Mouse (Mus musculus) neural tube, embryonic 11.5 days (tissue): ENCODE measurements around the gene Lrrc4c. TPM values are rescaled to one million over a fixed set of nuclear protein-coding genes. Genes with fewer than 3 reads are reported as not detected.

Source experiments
- ATAC-seq: fragments of 200-750 bp; cut with Nextera tagmentation; 2 replicates; pipeline ENCODE4 v1.8.0; 2017; ENCODE audit warnings: moderate number of reproducible peaks, mild to moderate bottlenecking, moderate TSS enrichment, moderate library complexity; ENCODE audit not compliant: insufficient read depth, low FRiP score, low TSS enrichment
- DNase-seq: peaks from one replicate; pipeline ENCODE4 v3.0.0-alpha.2; 2015; ENCODE audit warnings: low spot score
- H3K27ac ChIP-seq: fragments of 300-500 bp; sonication (generic); 2 replicates; pipeline ENCODE4 v1.5.1; 2014; ENCODE audit warnings: low read depth, mild to moderate bottlenecking, low read length
- H3K27me3 ChIP-seq: fragments of 300-500 bp; sonication (generic); 2 replicates; pipeline ENCODE4 v1.6.1; 2014; ENCODE audit warnings: mild to moderate bottlenecking, low read length, mixed read lengths; ENCODE audit not compliant: control insufficient read depth, insufficient read depth
- H3K36me3 ChIP-seq: fragments of 300-500 bp; sonication (generic); 2 replicates; pipeline ENCODE4 v1.6.1; 2014; ENCODE audit warnings: mild to moderate bottlenecking, low read length, moderate library complexity, mixed read lengths; ENCODE audit not compliant: control insufficient read depth, insufficient read depth
- H3K4me1 ChIP-seq: fragments of 300-500 bp; sonication (generic); 2 replicates; pipeline ENCODE4 v1.6.1; 2014; ENCODE audit warnings: low read length, mixed read lengths; ENCODE audit not compliant: control insufficient read depth, insufficient read depth
- H3K4me2 ChIP-seq: fragments of 300-500 bp; sonication (generic); 2 replicates; pipeline ENCODE4 v1.6.1; 2014; ENCODE audit warnings: low read depth, mild to moderate bottlenecking, moderate library complexity
- H3K4me3 ChIP-seq: fragments of 300-500 bp; sonication (generic); 2 replicates; pipeline ENCODE4 v1.5.1; 2014; ENCODE audit warnings: low read depth, low read length
- H3K9ac ChIP-seq: fragments of 300-500 bp; sonication (generic); 2 replicates; pipeline ENCODE4 v1.6.1; 2014; ENCODE audit warnings: mild to moderate bottlenecking, low read length
- H3K9me3 ChIP-seq: fragments of 300-500 bp; sonication (generic); 2 replicates; pipeline ENCODE4 v1.6.1; 2016; ENCODE audit warnings: low read length; ENCODE audit not compliant: control insufficient read depth
- WGBS: fragments of 180-500 bp; shearing (Covaris S2); extraction: QIAGEN DNeasy Blood & Tissue Kit; methylation state at CpG from one replicate; pipeline ENCODE4 v1.1.7; 2014; 5-methylcytosine and 5-hydroxymethylcytosine counted together
- polyA plus RNA-seq: library from polyadenylated mRNA; unstranded; fragments of >200 nt; fragmentation: Nextera tagmentation; extraction: Ambion mirVana; gene quantifications from 2 replicates; pipeline ENCODE4 v1.2.1, GENCODE M21; 2014

Lrrc4c gene
- polyA plus RNA-seq, 1 experiment from 2014 or later: 4.5 TPM

DNA sequence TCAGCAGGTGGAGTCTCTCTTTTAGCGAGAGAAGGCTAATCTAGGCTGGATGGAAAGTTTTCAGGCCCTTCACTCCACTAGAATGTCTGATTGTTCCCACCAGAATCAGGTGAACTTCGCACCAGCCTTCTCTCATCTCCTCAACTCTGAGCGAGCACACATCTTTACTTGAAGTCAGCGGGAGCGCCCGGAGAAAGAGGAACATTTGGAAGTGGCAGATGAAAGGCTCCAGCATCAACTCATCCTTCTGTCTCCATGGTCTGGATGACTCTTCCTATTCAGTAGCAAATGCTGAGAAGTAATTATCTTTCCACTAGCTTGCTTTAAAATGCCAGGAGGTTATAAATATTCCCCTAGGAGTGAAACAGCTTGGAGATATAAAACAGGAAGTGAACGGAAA lies 396.6 kb downstream of the Lrrc4c start:
- Histone ChIP-seq H3K4me2 (no peak overlapping the region), H3K27ac (no peak overlapping the region), H3K36me3 (no peaks in the 10 kb centered on the region), H3K4me3 (no peak overlapping the region), H3K9me3 (no peaks in the 10 kb centered on the region), H3K4me1 (no peaks in the 10 kb centered on the region), H3K27me3 (no peaks in the 10 kb centered on the region), H3K9ac (no peak overlapping the region)
- no peak for ATAC-seq
- DNase-seq: no peak
- 82% methylated on average over 7 of the region's 7 CpGs for whole genome bisulfite sequencing

DNA sequence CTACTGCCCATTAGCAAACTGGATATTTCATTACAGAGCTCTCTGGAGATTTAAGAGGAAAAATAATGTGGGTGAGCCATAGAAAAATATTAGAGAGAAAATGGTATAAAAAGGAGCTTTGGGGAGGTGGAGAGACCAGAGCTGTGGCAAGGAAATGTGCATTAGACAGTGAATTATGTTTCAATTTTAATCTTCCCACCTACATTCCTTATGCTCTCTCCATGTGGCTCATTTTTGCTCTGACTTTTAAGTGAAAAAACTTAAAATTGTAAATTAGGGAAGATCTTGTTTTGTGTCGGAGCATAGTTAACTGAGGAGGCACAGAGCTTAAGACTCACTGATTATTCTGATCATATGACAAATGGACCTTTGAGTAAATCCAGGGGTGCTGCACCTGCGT lies 399.4 kb downstream of the Lrrc4c start:
- WGBS: 83% methylated on average over 2 of the region's 2 CpGs
- DNase-seq (no peak), ATAC-seq (no peak)
- no peaks in the 10 kb centered on the region for H3K4me1 ChIP-seq
- no peaks in the 10 kb centered on the region for H3K27me3 ChIP-seq
- no peak overlapping the region for H3K27ac ChIP-seq
- no peak overlapping the region for H3K4me2 ChIP-seq
- no peaks in the 10 kb centered on the region for H3K9me3 ChIP-seq
- H3K36me3 ChIP-seq: no peaks in the 10 kb centered on the region
- no peak overlapping the region for H3K9ac ChIP-seq
- no peak overlapping the region for H3K4me3 ChIP-seq

DNA sequence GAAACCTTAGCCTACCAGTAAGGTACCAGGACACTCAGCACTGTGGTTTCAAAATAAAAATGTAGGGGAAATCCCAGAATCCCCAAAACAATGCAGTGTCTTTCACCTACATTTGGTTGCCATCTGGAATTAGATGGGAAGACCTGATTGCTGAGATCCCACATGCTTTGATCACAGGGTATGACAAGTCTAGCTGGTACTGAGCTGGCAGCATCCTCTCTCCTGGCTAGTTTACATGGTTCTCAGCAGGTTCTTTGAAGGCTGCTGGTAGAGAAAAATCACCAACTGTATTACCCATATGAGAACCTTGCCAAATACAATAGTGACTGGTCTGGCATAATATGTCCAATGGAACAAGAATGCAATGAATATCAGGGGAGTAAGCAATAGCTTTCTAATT lies 405.4 kb downstream of the Lrrc4c start:
- Histone ChIP-seq H3K27me3 (no peaks in the 10 kb centered on the region), H3K4me3 (no peak overlapping the region), H3K9ac (no peak overlapping the region), H3K27ac (no peak overlapping the region), H3K4me2 (no peak overlapping the region), H3K36me3 (no peaks in the 10 kb centered on the region), H3K9me3 (no peaks in the 10 kb centered on the region), H3K4me1 (no peaks in the 10 kb centered on the region)
- DNase-seq: no peak
- ATAC-seq: no peak

DNA sequence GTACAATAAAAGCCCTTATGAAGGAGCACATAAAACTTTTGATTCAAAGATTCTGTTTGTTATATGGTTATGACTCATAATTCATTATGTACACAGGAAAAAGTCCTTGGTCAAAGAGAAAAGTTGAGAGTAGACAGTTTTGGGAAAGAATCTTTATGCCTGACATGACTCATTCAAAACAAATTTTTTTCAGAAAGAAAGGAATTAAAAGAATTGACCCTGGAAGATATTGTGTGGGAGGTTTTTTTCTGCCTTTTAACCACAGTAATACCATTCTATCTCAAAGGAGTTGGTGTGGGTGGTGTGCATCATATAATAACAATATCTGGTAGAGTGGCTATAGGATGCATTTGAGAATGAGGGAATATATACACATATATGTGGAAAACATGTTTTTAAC lies 418.1 kb downstream of the Lrrc4c start:
- DNase-seq (no peak), ATAC-seq (no peak)
- Histone ChIP-seq H3K9me3 (no peaks in the 10 kb centered on the region), H3K9ac (no peak overlapping the region), H3K4me1 (no peaks in the 10 kb centered on the region), H3K27me3 (no peaks in the 10 kb centered on the region), H3K36me3 (no peaks in the 10 kb centered on the region), H3K4me3 (no peak overlapping the region), H3K4me2 (no peak overlapping the region), H3K27ac (no peak overlapping the region)

DNA sequence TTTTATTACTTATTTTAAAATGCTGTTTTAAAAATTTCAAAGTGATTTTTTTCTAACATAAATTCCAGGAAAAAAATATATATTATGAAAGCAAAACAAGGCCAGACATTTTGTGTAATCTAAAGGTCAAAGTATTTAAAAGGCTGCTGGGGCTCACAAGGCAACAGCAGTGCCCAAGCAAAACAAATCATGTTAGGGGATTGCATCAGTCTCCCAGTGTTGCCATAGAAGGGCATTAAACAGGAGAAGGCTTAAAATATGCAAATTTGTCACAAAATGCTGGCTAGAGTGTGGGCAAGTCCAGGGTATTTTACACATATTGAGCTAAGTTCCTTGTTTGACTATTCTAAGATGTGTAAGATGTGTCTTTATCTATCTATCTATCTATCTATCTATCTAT lies 437.1 kb downstream of the Lrrc4c start:
- H3K4me2 ChIP-seq: no peak overlapping the region
- ATAC-seq (no peak), DNase-seq (no peak)
- H3K4me3 ChIP-seq: no peak overlapping the region
- H3K36me3 ChIP-seq: no peaks in the 10 kb centered on the region
- no peaks in the 10 kb centered on the region for H3K9me3 ChIP-seq
- H3K27ac ChIP-seq: no peak overlapping the region
- no peaks in the 10 kb centered on the region for H3K4me1 ChIP-seq
- H3K27me3 ChIP-seq: no peaks in the 10 kb centered on the region
- no peak overlapping the region for H3K9ac ChIP-seq

DNA sequence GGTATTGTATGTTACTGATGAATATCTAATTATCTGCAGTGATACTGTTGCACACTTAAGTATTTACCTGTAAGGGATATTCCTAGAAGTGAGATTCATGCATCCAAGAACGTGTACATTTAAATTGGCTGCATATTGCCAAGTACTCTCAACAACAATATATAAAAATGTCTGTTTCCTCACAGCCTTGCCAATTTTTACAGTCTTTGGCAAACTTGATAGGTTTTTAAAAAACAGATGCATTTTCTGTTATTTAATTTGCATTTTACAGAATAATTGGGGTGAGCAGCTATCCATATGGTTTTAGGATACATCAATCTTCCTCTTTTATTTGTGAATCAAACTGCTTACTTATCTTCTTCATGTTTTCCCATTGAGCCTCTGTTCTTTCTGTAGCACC lies 439.7 kb downstream of the Lrrc4c start:
- H3K9me3 ChIP-seq: no peaks in the 10 kb centered on the region
- H3K27me3 ChIP-seq: no peaks in the 10 kb centered on the region
- no peak overlapping the region for H3K4me3 ChIP-seq
- ATAC-seq: no peak
- H3K4me2 ChIP-seq: no peak overlapping the region
- no peaks in the 10 kb centered on the region for H3K36me3 ChIP-seq
- no peak overlapping the region for H3K9ac ChIP-seq
- no peak for DNase-seq
- H3K4me1 ChIP-seq: no peaks in the 10 kb centered on the region
- no peak overlapping the region for H3K27ac ChIP-seq
- 85% methylated on average over 1 of the region's 1 CpGs for WGBS

DNA sequence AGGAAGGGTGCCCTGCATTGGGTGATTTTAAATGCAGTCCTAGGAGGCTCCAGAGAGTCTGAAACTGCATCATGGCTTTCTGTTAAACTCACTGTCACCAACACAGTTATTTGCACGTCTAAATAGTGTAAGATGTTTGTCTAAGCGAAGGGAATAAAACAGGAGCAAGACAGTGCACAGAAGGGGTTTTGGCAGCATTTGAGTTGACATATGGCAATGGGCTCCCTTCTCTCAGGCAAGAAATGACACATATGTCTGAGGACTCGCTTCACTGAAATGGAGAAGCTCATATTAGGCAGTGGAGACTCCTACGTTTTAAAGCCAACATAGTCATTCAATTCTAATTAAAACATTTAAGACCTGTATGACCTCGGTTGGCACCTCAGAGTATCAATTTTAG lies 445.6 kb downstream of the Lrrc4c start:
- 76% methylated on average over 5 of the region's 5 CpGs for WGBS
- ATAC-seq: no peak
- no peak for DNase-seq

DNA sequence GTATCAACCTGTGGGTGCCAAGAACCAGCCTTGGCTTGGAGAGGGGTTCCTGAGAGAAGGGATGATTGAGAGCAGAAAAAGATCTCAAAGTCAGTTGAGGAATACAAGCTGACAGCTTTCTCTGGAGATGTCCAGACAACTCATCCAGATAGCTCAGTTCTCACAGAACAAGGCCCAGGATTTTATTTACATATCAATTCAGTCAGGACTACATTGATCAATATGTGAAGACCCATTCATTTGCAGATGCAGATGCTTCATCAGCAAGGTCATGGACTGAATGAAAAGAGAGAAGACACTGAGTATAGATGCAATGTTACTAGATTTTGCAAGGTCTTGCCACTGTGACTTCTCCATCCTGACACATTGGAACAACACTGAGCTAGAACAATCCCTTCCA lies 457.4 kb downstream of the Lrrc4c start:
- Histone ChIP-seq H3K27ac (no peak overlapping the region), H3K9ac (no peak overlapping the region), H3K9me3 (no peaks in the 10 kb centered on the region), H3K4me2 (no peak overlapping the region), H3K4me3 (no peak overlapping the region), H3K27me3 (no peaks in the 10 kb centered on the region), H3K36me3 (no peaks in the 10 kb centered on the region), H3K4me1 (no peaks in the 10 kb centered on the region)
- ATAC-seq: no peak
- DNase-seq: no peak

More for the DNA sequence above, 445.6 kb downstream of the Lrrc4c start:
- H3K4me2 ChIP-seq: no peak overlapping the region
- H3K27me3 ChIP-seq: no peaks in the 10 kb centered on the region
- no peaks in the 10 kb centered on the region for H3K36me3 ChIP-seq
- H3K27ac ChIP-seq: no peak overlapping the region
- H3K9ac ChIP-seq: no peak overlapping the region
- no peaks in the 10 kb centered on the region for H3K9me3 ChIP-seq
- no peaks in the 10 kb centered on the region for H3K4me1 ChIP-seq
- H3K4me3 ChIP-seq: no peak overlapping the region

DNA sequence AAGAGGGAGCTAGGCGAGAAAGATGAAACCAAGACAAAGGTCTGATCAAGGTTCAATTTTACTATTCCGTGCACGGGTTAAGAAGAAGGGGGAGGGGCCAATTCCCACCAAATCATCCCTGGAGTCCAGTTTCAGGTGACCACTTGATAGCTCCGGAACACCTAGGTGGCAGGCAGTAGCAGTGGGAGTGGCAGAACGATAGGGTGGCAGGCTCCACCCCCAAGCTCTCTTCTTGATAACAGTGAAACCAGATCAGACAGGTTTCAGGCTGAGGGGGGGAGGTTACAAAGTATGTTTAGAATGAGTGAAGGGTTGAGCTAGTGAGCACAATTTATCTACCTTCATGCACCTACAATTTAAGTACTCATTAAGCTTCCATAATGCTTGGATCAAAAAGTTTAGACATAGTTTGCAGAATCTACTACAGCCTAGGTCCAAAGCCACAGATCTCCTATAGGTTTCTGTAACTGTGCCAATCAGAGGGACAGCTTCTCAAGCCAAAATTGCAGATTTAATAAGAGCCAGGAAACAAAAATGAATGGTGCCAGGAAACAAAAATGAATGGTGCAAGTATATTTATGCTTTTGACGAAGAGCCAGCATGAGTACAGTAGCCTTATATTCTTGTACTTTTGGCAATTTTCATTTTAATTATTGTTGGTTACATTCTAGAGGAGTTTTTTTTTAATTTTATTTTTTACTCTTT lies 478.9 kb downstream of the Lrrc4c start:
- Histone ChIP-seq H3K4me2 (no peak overlapping the region), H3K4me1 (no peaks in the 10 kb centered on the region), H3K4me3 (no peak overlapping the region), H3K9ac (no peak overlapping the region), H3K27ac (no peak overlapping the region), H3K9me3 (no peaks in the 10 kb centered on the region), H3K36me3 (no peaks in the 10 kb centered on the region), H3K27me3 (no peaks in the 10 kb centered on the region)
- 41% methylated on average over 6 of the region's 6 CpGs for WGBS
- no peak for DNase-seq
- no peak for ATAC-seq
